ENCODE assay signal across 13 mouse cellular contexts in the genomic region with DNA sequence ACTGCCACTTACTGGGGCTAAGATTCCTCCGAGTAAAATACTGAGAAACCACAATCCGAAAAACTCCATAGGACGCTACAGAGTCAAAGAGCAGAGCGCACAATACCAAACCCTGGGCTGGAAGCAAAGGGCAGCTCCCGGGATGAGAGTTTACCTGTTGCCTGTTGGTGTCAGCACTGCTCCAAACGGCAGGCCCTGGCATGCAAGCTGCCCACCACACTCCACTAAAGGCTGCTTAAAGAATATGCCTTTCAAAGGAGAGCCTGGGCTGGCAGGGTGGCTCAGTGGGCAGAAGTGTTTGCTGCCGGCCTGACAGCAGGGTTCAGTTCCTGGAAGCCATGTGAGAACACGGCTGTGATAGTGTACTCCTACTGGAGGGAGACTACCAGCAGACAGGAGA. TPM values are rescaled to one million over a fixed set of nuclear protein-coding genes. Genes with fewer than 3 reads are reported as not detected.
DNase-seq lines count a peak whose midpoint lies in the region; ATAC-seq lines count a peak whose summit lies in the region.
"Had no signal": no experiment of that assay in that cellular context is flagged by ENCODE, and none has a peak within 500 bp of the region (broad histone marks: within the 10 kb centered on the region; RNA-seq: fewer than 3 reads in every experiment).

No protein-coding gene starts in this region.

- H3K4me3 ChIP-seq in heart, embryonic 11.5 days (ENCODE audit: low read depth, low read length): no peak overlapping the region
- H3K4me3 ChIP-seq in embryonic facial prominence, embryonic 13.5 days: no peak overlapping the region
- no peak overlapping the region for H3K4me3 ChIP-seq in limb, embryonic 10.5 days

- no peak overlapping the region for H3K9ac ChIP-seq in heart, embryonic 11.5 days (ENCODE audit: low read depth, low read length)
- 0 out of 2 replicates have a peak overlapping the region, but pooled peaks have one; percentile 27 for H3K9ac ChIP-seq in embryonic facial prominence, embryonic 13.5 days

- peak overlapping the region; percentile 72 for H3K27ac ChIP-seq in heart, embryonic 11.5 days (ENCODE audit: low read depth, low read length)
- no peak overlapping the region for H3K27ac ChIP-seq in embryonic facial prominence, embryonic 13.5 days
- H3K27ac ChIP-seq in limb, embryonic 10.5 days: 0 out of 2 replicates have a peak overlapping the region, but pooled peaks have one; percentile 9

- H3K9me3 ChIP-seq in heart, embryonic 11.5 days (replicated peaks; ENCODE audit: control insufficient read depth, low read length): no peaks in the 10 kb centered on the region
- no peaks in the 10 kb centered on the region for H3K9me3 ChIP-seq in embryonic facial prominence, embryonic 13.5 days
- no peaks in the 10 kb centered on the region for H3K9me3 ChIP-seq in limb, embryonic 10.5 days (replicated peaks)

- DNase-seq in heart, adult 9 months (ENCODE audit: low spot score in 2 of 2): no peak
- peak; percentile 46 for DNase-seq in NIH3T3 (ENCODE audit: low read depth)
- no peak for DNase-seq in limb, embryonic 10.5 days (ENCODE audit: low spot score)
- DNase-seq in left cerebral cortex, postnatal 25 days (ENCODE audit: low spot score in 2 of 2): no peak
- DNase-seq in B cell, adult 2 months: no peak
- DNase-seq: gastrocnemius, postnatal 25 days; kidney, adult 2 months; layer of hippocampus, adult 9-11 months; right cerebral cortex, adult 18-20 months; thymus, postnatal 4 days had no signal

- H3K27me3 ChIP-seq in heart, embryonic 11.5 days (ENCODE audit: control insufficient read depth, insufficient read depth, low read length): no peaks in the 10 kb centered on the region
- H3K27me3 ChIP-seq in embryonic facial prominence, embryonic 13.5 days: no peaks in the 10 kb centered on the region
- no peaks in the 10 kb centered on the region for H3K27me3 ChIP-seq in limb, embryonic 10.5 days (ENCODE audit: low read depth, poor library complexity, severe bottlenecking)

- intact Hi-C loops in left cerebral cortex, postnatal 25 days (cut with DNase I): loop anchor here (5.0 kb wide), 1 partner anchor 50 kb away; a partner anchor contains a TSS

- ATAC-seq in heart, embryonic 11.5 days (replicated peaks; ENCODE audit: insufficient number of reproducible peaks, low FRiP score, low TSS enrichment): no peak
- no peak for ATAC-seq in embryonic facial prominence, embryonic 13.5 days (ENCODE audit: insufficient number of reproducible peaks, insufficient read depth, low FRiP score, low TSS enrichment, low read depth)

- H3K36me3 ChIP-seq in heart, embryonic 11.5 days (ENCODE audit: control insufficient read depth, insufficient read depth, low read length): peaks cover 6% of the 10 kb centered on the region
- H3K36me3 ChIP-seq in embryonic facial prominence, embryonic 13.5 days: peaks cover 11% of the 10 kb centered on the region; the same call in 1 of the 2 replicates
- peaks cover 43% of the 10 kb centered on the region for H3K36me3 ChIP-seq in limb, embryonic 10.5 days

- no peak overlapping the region for H3K4me2 ChIP-seq in heart, embryonic 11.5 days
- H3K4me2 ChIP-seq in embryonic facial prominence, embryonic 13.5 days: no peak overlapping the region
- H3K4me2 ChIP-seq: liver, embryonic 11.5 days had no signal

- peaks cover 61% of the 10 kb centered on the region for H3K4me1 ChIP-seq in heart, embryonic 11.5 days (ENCODE audit: control insufficient read depth, insufficient read depth, low read length)
- H3K4me1 ChIP-seq in embryonic facial prominence, embryonic 13.5 days: peaks cover 40% of the 10 kb centered on the region
- peaks cover 39% of the 10 kb centered on the region for H3K4me1 ChIP-seq in limb, embryonic 10.5 days

- 58% methylated on average over 8 of the region's 8 CpGs for WGBS in heart, embryonic 11.5 days (ENCODE audit: insufficient replicate concordance)
- 53% methylated on average over 8 of the region's 8 CpGs for WGBS in embryonic facial prominence, embryonic 13.5 days
- 75% methylated on average over 8 of the region's 8 CpGs for WGBS in limb, embryonic 10.5 days

RNA-seq across cellular contexts. Expression of a gene that starts 25.2 kb away (rescaled TPM):
- 0.97 and 1.5 TPM in 2 replicates for polyA plus RNA-seq in heart, embryonic 11.5 days (2014; fragmentation: Nextera tagmentation; extraction: Ambion mirVana)
- 2.2 and 2.3 TPM in 2 replicates for polyA plus RNA-seq in embryonic facial prominence, embryonic 13.5 days (2015; fragmentation: Nextera tagmentation; extraction: Ambion mirVana)
- 0.60 and 0.80 TPM in 2 replicates for polyA plus RNA-seq in limb, embryonic 10.5 days (2016; fragmentation: Nextera tagmentation; extraction: Ambion mirVana)
- total RNA-seq in left cerebral cortex, postnatal 25 days (2021): 10 to 100 TPM; 30.2 to 32.9 TPM

RNA-seq across cellular contexts. Expression of a gene that starts 50.9 kb away (rescaled TPM):
- polyA plus RNA-seq in heart, embryonic 11.5 days (2014; fragmentation: Nextera tagmentation; extraction: Ambion mirVana): 113 and 140 TPM in 2 replicates
- 88.6 and 88.9 TPM in 2 replicates for polyA plus RNA-seq in embryonic facial prominence, embryonic 13.5 days (2015; fragmentation: Nextera tagmentation; extraction: Ambion mirVana)
- polyA plus RNA-seq in limb, embryonic 10.5 days (2016; fragmentation: Nextera tagmentation; extraction: Ambion mirVana): 129 and 139 TPM in 2 replicates
- total RNA-seq in left cerebral cortex, postnatal 25 days (2021): 10 to 100 TPM; 76.1 to 77.5 TPM

RNA-seq across cellular contexts. Expression of a gene that starts 57.3 kb away (rescaled TPM):
- polyA plus RNA-seq in heart, embryonic 11.5 days (2014; fragmentation: Nextera tagmentation; extraction: Ambion mirVana): 11.7 and 12.3 TPM in 2 replicates
- polyA plus RNA-seq in embryonic facial prominence, embryonic 13.5 days (2015; fragmentation: Nextera tagmentation; extraction: Ambion mirVana): 109 and 141 TPM in 2 replicates
- 159 and 218 TPM in 2 replicates for polyA plus RNA-seq in limb, embryonic 10.5 days (2016; fragmentation: Nextera tagmentation; extraction: Ambion mirVana)
- total RNA-seq in left cerebral cortex, postnatal 25 days (2021): 10 to 100 TPM; 23.3 to 25.6 TPM
